Mouse (Mus musculus) ES-Bruce4 (cell line): Measurements from ENCODE around the gene Ier2.

Source experiments
- CTCF ChIP-seq: IDR thresholded peaks from one replicate; pipeline ENCODE4 v1.8.1; 2011; ENCODE audit warnings: low read depth, low read length
- POLR2A ChIP-seq: IDR thresholded peaks from one replicate; pipeline ENCODE4 v1.8.1; 2011; ENCODE audit warnings: low read length; ENCODE audit not compliant: insufficient read depth

DNA sequence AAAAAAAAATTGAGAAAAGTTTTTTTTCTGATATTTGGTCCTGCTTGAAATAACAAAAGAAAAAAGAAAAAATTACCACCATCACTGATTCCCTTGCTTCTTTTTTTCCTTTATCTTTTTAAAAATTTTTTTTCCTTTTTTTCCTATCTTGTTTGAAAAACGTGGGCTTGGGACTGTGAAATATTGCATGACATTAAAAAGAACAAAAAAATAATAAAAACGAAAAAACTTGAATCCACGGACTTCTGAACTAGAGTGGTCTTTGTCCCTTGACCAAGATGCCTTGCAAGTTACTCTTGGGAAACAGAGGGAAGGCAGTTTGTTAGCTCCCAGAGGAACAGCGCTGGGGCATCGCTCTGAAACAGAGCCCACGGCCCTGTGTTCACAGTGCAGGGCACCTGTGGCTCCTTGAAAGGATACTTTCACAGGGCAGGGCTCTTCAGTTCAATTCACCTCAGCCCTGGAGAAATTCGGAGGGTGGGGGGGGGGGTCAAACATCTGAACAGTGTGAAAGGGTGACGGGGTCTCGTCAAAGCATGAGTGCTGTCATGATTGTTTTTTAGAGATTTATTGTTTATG lies 22.6 kb downstream of the Ier2 start:
- TF ChIP-seq CTCF (no peak), POLR2A (no peak)
